Mouse (Mus musculus) cerebellum, adult 2 months (tissue): ENCODE data around the gene Unc5c.

Experiments used
- CTCF ChIP-seq: fragments of 200-500 bp; IDR thresholded peaks from 2 replicates; pipeline ENCODE4 v1.5.1; 2011; ENCODE audit warnings: low read depth, mild to moderate bottlenecking, control low read depth, low read length, moderate library complexity, borderline replicate concordance; ENCODE audit not compliant: insufficient read depth
- POLR2A ChIP-seq: fragments of 200-500 bp; IDR thresholded peaks from 2 replicates; pipeline ENCODE4 v1.6.1; 2011; ENCODE audit warnings: low read length, control low read depth, borderline replicate concordance; ENCODE audit not compliant: insufficient read depth

DNA sequence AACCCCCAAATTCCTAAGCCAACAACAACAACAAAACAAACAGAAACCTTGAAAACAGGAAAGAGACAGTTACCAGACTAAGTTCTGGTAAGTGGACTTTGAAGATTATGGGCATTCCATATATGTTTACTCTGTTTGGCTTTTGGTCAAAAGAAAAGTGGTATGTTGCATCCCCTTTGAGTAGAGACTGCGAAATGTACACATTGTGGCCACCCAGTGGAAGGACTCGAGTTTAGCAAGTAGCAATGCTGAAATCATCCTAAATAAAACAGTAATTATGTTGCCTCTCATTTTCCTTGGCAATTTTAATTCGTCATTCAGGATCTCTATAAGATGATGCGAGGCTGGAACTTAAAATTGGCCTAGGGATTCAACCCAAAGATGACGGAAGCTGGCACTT, 8.2 kb downstream of the Unc5c start:
- TF ChIP-seq CTCF, result no peak
- no peak for TF ChIP-seq POLR2A
